Mouse (Mus musculus) MEL (cell line): ENCODE data around the gene Spock1. TPM values are rescaled to one million over a fixed set of nuclear protein-coding genes. Genes with fewer than 3 reads are reported as not detected.

ENCODE experiments used
- DNase-seq: peaks from one replicate; pipeline ENCODE4 v3.0.0; 2011; ENCODE audit warnings: low read depth, low spot score
- H3K27ac ChIP-seq: 2 replicates; pipeline ENCODE4 v1.5.1; 2012; ENCODE audit warnings: low read depth, mild to moderate bottlenecking, control low read depth, low read length, moderate library complexity; ENCODE audit not compliant: control insufficient read depth
- H3K27me3 ChIP-seq, 2 experiments: fragments of 150-350 bp in 1 of 2; sonication (generic) in 1 of 2; 2 replicates each; pipeline ENCODE4 v1.6.1; 2012; ENCODE audit warnings: low read length in 2 of 2, mild to moderate bottlenecking in 2 of 2, improper control_type of control experiment in 1 of 2, moderate library complexity in 1 of 2; ENCODE audit not compliant: insufficient read depth in 2 of 2, control insufficient read depth in 1 of 2
- H3K36me3 ChIP-seq, 2 experiments: 2 replicates each; pipeline ENCODE4 v1.6.1; 2012 to 2014; ENCODE audit warnings: low read length in 2 of 2, improper control_type of control experiment in 1 of 2, inconsistent platforms in 1 of 2, mild to moderate bottlenecking in 1 of 2; ENCODE audit not compliant: insufficient read depth in 2 of 2, control insufficient read depth in 1 of 2
- H3K4me1 ChIP-seq, 2 experiments: fragments of 150-350 bp in 1 of 2; sonication (generic) in 1 of 2; 2 replicates each; pipeline ENCODE4 v1.6.1; 2012; ENCODE audit warnings: low read length in 2 of 2, improper control_type of control experiment in 1 of 2, mild to moderate bottlenecking in 1 of 2; ENCODE audit not compliant: insufficient read depth in 2 of 2, control insufficient read depth in 1 of 2
- H3K4me3 ChIP-seq, 2 experiments: fragments of 150-350 bp in 1 of 2; sonication (generic) in 1 of 2; 2 replicates each; pipeline ENCODE4 v1.5.1; 2012; ENCODE audit warnings: low read depth in 2 of 2, low read length in 2 of 2, mild to moderate bottlenecking in 2 of 2, moderate library complexity in 2 of 2, control low read depth in 1 of 2, improper control_type of control experiment in 1 of 2; ENCODE audit not compliant: control insufficient read depth in 1 of 2, insufficient read depth in 1 of 2
- H3K79me2 ChIP-seq: 2 replicates; pipeline ENCODE4 v1.6.1; 2012; ENCODE audit warnings: mild to moderate bottlenecking, low read length, moderate library complexity; ENCODE audit not compliant: control insufficient read depth, poor library complexity, insufficient read depth
- H3K9ac ChIP-seq: 2 replicates; pipeline ENCODE4 v1.6.1; 2012; ENCODE audit warnings: low read depth, mild to moderate bottlenecking, control low read depth, low read length, moderate library complexity; ENCODE audit not compliant: control insufficient read depth, poor library complexity, severe bottlenecking
- H3K9me3 ChIP-seq: fragments of 150-350 bp; sonication (generic); replicated peaks from 2 replicates; pipeline ENCODE4 v1.6.1; 2012; ENCODE audit warnings: mild to moderate bottlenecking, low read length, improper control_type of control experiment, moderate library complexity; ENCODE audit not compliant: insufficient read depth
- E2F4 ChIP-seq: IDR thresholded peaks from 2 replicates; pipeline ENCODE4 v1.6.1; 2011; ENCODE audit warnings: low read depth, low read length, improper control_type of control experiment, borderline replicate concordance
- ELF1 ChIP-seq: IDR thresholded peaks from 2 replicates; pipeline ENCODE4 v1.6.1; 2014; ENCODE audit warnings: low read depth, mild to moderate bottlenecking, inconsistent platforms, low read length, improper control_type of control experiment, moderate library complexity
- EP300 ChIP-seq, 2 experiments: IDR thresholded peaks; 2 replicates each; pipeline ENCODE4 v1.6.1; 2011; ENCODE audit warnings: improper control_type of control experiment in 2 of 2, low read length in 2 of 2, low read depth in 1 of 2, mild to moderate bottlenecking in 1 of 2
- GABPA ChIP-seq: IDR thresholded peaks from 2 replicates; pipeline ENCODE4 v1.6.1; 2012; ENCODE audit warnings: low read depth, mild to moderate bottlenecking, inconsistent platforms, low read length, improper control_type of control experiment, moderate library complexity
- GATA1 ChIP-seq: IDR thresholded peaks from 2 replicates; pipeline ENCODE4 v1.6.1; 2011; ENCODE audit warnings: low read depth, low read length, improper control_type of control experiment
- JUND ChIP-seq: IDR thresholded peaks from 2 replicates; pipeline ENCODE4 v1.6.1; 2011; ENCODE audit warnings: low read depth, mild to moderate bottlenecking, improper control_type of control experiment, low read length
- KAT2A ChIP-seq: conservative IDR thresholded peaks from 2 replicates; pipeline ENCODE4 v1.6.1; 2012; ENCODE audit warnings: low read depth, low read length, improper control_type of control experiment, inconsistent platforms
- MXI1 ChIP-seq: IDR thresholded peaks from 2 replicates; pipeline ENCODE4 v1.6.1; 2011; ENCODE audit warnings: mild to moderate bottlenecking, low read depth, low read length, improper control_type of control experiment
- NRF1 ChIP-seq: IDR thresholded peaks from 2 replicates; pipeline ENCODE4 v1.6.1; 2014; ENCODE audit warnings: low read depth, mild to moderate bottlenecking, inconsistent platforms, low read length, improper control_type of control experiment, moderate library complexity; ENCODE audit not compliant: poor library complexity, insufficient read depth, severe bottlenecking
- POLR2A ChIP-seq, 2 experiments: IDR thresholded peaks; 2 replicates each; pipeline ENCODE4 v1.6.1; 2011 to 2012; ENCODE audit warnings: low read length in 2 of 2, mild to moderate bottlenecking in 2 of 2, control low read depth in 1 of 2, improper control_type of control experiment in 1 of 2, low read depth in 1 of 2, moderate library complexity in 1 of 2; ENCODE audit not compliant: control insufficient read depth in 1 of 2, insufficient read depth in 1 of 2, poor library complexity in 1 of 2
- POLR2AphosphoS2 ChIP-seq: IDR thresholded peaks from 2 replicates; pipeline ENCODE4 v1.6.1; 2011; ENCODE audit warnings: low read length, improper control_type of control experiment
- RAD21 ChIP-seq: IDR thresholded peaks from 2 replicates; pipeline ENCODE4 v1.6.1; 2011; ENCODE audit warnings: mild to moderate bottlenecking, low read depth, low read length, improper control_type of control experiment
- SIN3A ChIP-seq: IDR thresholded peaks from 2 replicates; pipeline ENCODE4 v1.6.1; 2012; ENCODE audit warnings: low read length, improper control_type of control experiment, inconsistent platforms
- TAL1 ChIP-seq: IDR thresholded peaks from 2 replicates; pipeline ENCODE4 v1.6.1; 2012; ENCODE audit warnings: mild to moderate bottlenecking, inconsistent platforms, low read length, moderate library complexity, mixed read lengths
- TBP ChIP-seq: IDR thresholded peaks from 2 replicates; pipeline ENCODE4 v1.8.0; 2011; ENCODE audit warnings: low read depth, low read length, improper control_type of control experiment
- TCF12 ChIP-seq: IDR thresholded peaks from 2 replicates; pipeline ENCODE4 v1.6.1; 2014; ENCODE audit warnings: low read depth, mild to moderate bottlenecking, inconsistent platforms, low read length, improper control_type of control experiment, moderate library complexity
- UBTF ChIP-seq: IDR thresholded peaks from 2 replicates; pipeline ENCODE4 v1.6.1; 2012; ENCODE audit warnings: low read depth, mild to moderate bottlenecking, inconsistent platforms, low read length, improper control_type of control experiment, moderate library complexity, borderline replicate concordance; ENCODE audit not compliant: insufficient read depth
- USF1 ChIP-seq: IDR thresholded peaks from 2 replicates; pipeline ENCODE4 v1.6.1; 2014; ENCODE audit warnings: low read depth, mild to moderate bottlenecking, inconsistent platforms, low read length, improper control_type of control experiment, moderate library complexity
- ZC3H11A ChIP-seq: IDR thresholded peaks from 2 replicates; pipeline ENCODE4 v1.6.1; 2012; ENCODE audit warnings: low read depth, mild to moderate bottlenecking, inconsistent platforms, low read length, improper control_type of control experiment
- polyA plus RNA-seq, 2 experiments: library from polyadenylated mRNA; stranded (reverse) in 1 of 2; unstranded in 1 of 2; fragments of >175 nt in 1 of 2; fragments of >200 nt in 1 of 2; gene quantifications; 2 replicates each; pipeline versions ENCODE4 v1.2.1 to v1.2.4; 2012; ENCODE audit warnings: low replicate concordance in 2 of 2, low read depth in 1 of 2; ENCODE audit not compliant: insufficient read length in 2 of 2, insufficient read depth in 1 of 2, missing spikeins in 1 of 2
- total RNA-seq: library from RNA; depleted of rRNA; stranded (reverse); fragments of 300-350 nt; gene quantifications from 2 replicates; pipeline ENCODE4 v1.2.3, GENCODE M21; 2012

Gene Spock1
- total and polyA plus RNA-seq, 3 experiments = not detected

DNA sequence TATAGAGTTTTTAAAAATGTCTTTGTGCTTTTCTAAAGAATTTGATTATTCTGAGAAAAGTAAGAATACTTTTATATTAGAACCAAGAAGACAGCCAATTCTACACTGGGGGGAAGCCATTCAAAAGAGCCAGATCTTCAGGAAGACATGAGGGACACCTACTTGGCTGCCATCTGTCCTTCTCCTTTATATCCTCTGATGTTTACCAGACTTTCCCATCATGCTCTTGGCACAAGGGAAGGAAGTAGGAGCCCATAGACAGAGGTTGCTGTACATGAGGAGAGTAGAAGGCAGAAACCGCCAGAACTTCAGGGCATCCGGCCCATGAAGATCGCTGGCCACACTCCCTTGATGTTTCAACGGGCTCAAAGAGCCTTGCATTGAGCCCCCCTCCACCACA lies 173.6 kb downstream of the Spock1 start:
- H3K9me3 ChIP-seq = no peaks in the 10 kb centered on the region

DNA sequence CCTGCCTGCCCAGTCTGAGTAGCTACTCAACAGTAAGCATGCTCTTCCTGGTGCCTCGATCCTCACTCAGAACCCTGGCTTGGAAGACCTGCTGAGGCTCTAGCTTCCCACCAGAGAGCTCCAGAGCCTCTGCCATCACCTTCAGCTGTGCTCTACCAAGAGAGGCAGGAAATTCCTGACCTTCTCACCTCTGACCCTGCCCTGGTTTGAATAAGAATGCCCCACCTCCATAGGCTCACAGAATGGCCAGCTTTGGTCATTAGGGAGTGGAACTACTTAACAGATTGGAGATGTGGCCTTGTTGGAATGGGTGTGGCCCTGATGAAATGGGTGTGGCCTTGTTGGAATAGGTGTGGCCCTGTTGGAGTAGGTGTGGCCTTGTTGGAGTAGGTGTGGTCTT lies 174.6 kb downstream of the Spock1 start:
- Histone ChIP-seq H3K4me3 (no peak overlapping the region), H3K9me3 (no peaks in the 10 kb centered on the region)
- TF ChIP-seq POLR2AphosphoS2 (no peak), UBTF (no peak), GABPA (no peak), EP300 (IDR thresholded peaks at IDR 0.05; ENCODE audit: low read depth in 1 of 2, low read length in 2 of 2) (no peak), TCF12 (no peak)
- TF ChIP-seq, all 39 proteins: peak for 0
- no peak for DNase-seq
- H3K9ac ChIP-seq = no peak overlapping the region
- H3K27me3 ChIP-seq = no peaks in the 10 kb centered on the region
- H3K36me3 ChIP-seq = no peaks in the 10 kb centered on the region
- H3K27ac ChIP-seq = no peak overlapping the region
- no peaks in the 10 kb centered on the region for H3K79me2 ChIP-seq
- no peaks in the 10 kb centered on the region for H3K4me1 ChIP-seq

More for the DNA sequence above, 173.6 kb downstream of the Spock1 start:
- TF ChIP-seq USF1 = no peak
- no peak for TF ChIP-seq RAD21
- no peak for TF ChIP-seq TBP
- no peak for TF ChIP-seq GABPA
- TF ChIP-seq GATA1 = no peak
- no peak for TF ChIP-seq JUND
- TF ChIP-seq, all 39 proteins: peak for 0
- Histone ChIP-seq H3K4me3 (no peak overlapping the region), H3K79me2 (no peaks in the 10 kb centered on the region), H3K27me3 (no peaks in the 10 kb centered on the region), H3K9ac (no peak overlapping the region), H3K27ac (no peak overlapping the region), H3K36me3 (no peaks in the 10 kb centered on the region), H3K4me1 (no peaks in the 10 kb centered on the region)
- no peak for DNase-seq

DNA sequence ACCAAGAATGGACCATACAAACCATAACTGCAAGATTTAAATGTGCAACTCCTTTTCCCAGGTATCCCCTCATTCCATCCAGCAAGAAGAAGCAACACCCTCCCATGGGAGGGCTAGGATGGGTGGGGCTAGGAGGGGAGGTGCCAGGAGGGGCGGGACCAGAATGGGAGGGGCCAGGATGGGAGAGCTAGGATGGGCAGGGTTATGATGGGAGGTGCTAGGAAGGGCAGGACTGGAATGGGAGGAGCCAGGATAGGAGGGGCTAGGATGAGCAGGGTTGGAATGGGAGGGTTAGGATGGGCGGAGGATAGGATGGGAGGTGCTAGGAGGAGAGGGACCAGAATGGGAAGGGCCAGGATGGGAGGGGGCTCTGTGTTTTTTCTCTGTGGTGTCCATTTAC lies 175.9 kb downstream of the Spock1 start:
- no peaks in the 10 kb centered on the region for H3K36me3 ChIP-seq
- no peak for TF ChIP-seq NRF1
- no peak for TF ChIP-seq KAT2A
- no peak for TF ChIP-seq POLR2A (IDR thresholded peaks at IDR 0.05; ENCODE audit: control insufficient read depth in 1 of 2, insufficient read depth in 1 of 2, low read depth in 1 of 2, low read length in 2 of 2, poor library complexity in 1 of 2)
- TF ChIP-seq E2F4 = no peak
- TF ChIP-seq SIN3A = no peak
- no peak for TF ChIP-seq ELF1
- no peak for TF ChIP-seq UBTF
- TF ChIP-seq JUND = no peak
- TF ChIP-seq TAL1 = no peak
- no peak for TF ChIP-seq MXI1
- TF ChIP-seq ZC3H11A = no peak
- no peak overlapping the region for H3K27ac ChIP-seq
- no peak overlapping the region for H3K4me3 ChIP-seq
- H3K4me1 ChIP-seq = no peaks in the 10 kb centered on the region
- no peak for DNase-seq
- H3K9ac ChIP-seq = no peak overlapping the region
- no peaks in the 10 kb centered on the region for H3K9me3 ChIP-seq
- H3K79me2 ChIP-seq = no peaks in the 10 kb centered on the region
- no peaks in the 10 kb centered on the region for H3K27me3 ChIP-seq
